Mouse (Mus musculus): ENCODE measurements around the gene Rgs6.

DNA sequence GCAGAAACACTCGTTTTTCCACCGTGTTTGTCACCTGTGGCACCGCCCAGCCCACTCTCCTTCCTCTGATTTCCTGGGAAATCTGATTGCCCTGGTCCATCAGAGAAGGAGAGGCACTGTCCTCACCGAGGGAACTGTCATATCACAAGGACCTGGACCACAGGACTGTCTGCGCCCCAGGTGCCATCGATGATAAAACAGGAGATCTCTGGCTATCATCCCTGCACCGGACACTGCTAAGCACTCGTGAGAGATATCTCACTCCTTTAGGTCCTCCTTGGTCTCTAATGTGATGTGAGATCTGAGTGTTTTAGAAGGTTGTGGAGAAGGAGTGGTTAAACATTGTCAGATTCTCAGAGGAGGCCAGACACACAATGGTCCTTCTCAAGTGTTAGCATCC is 462.4 kb downstream of the Rgs6 start:
- TF ChIP-seq POLR2A (IDR thresholded peaks at IDR 0.05; ENCODE audit: borderline replicate concordance, insufficient read depth, low read length) (no peak), CTCF (IDR thresholded peaks at IDR 0.05; ENCODE audit: borderline replicate concordance, insufficient read depth, low read depth, low read length) (no peak)

Measured in cerebellum, adult 2 months (tissue).